Mouse (Mus musculus): ENCODE data around the gene Galt. TPM values are rescaled to one million over a fixed set of nuclear protein-coding genes. Genes with fewer than 3 reads are reported as not detected.

The Galt gene
- polyA plus RNA-seq, 1 experiment: 162 TPM

DNA sequence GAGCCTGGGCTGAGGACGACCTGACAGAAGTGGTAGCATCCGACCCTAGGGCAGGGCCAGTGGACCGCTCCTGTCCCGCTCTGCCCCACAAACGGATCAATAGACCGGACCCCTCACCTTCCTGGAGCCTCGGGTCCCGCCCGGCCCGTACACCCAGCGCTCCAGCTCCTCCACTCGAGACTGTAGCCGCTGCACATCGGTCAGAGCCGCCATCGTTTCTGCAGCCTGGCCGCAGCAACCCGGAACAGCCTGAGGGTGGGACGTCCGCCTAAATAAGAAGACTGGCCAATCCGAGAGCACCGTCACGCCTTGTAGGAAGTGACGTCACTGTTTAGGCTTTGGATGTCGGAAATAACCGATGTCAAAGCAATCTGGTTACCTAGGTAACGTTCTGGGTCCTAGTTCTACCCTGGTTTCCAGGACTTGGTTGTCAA, 32.1 kb upstream of the Galt start, which contains the start of gene Dctn3:
Dctn3 (minus strand) TSS at position 253 of the 434 bp plus-strand sequence.
- no peaks in the 10 kb centered on the region for H3K36me3 ChIP-seq (ENCODE audit: control insufficient read depth, insufficient read depth, low read length)
- peak within 1 kb of the TSS; percentile 97 for H3K4me3 ChIP-seq (ENCODE audit: insufficient read depth, low read depth, low read length)
- under 1% methylated on average over 27 of the region's 27 CpGs for WGBS
- peak; percentile 97 for DNase-seq
- no peaks in the 10 kb centered on the region; the same call in 1 of the 2 replicates for H3K27me3 ChIP-seq (replicated peaks; ENCODE audit: control insufficient read depth, insufficient read depth, low read length)
- no peak within 1 kb of the TSS for H3K27ac ChIP-seq (ENCODE audit: insufficient read depth, low read depth, low read length)
- TF ChIP-seq CTCF (conservative IDR thresholded peaks at IDR 0.05; ENCODE audit: insufficient read depth, insufficient read length, low read depth, low read length): no peak
- TF ChIP-seq POLR2A (IDR thresholded peaks at IDR 0.05; ENCODE audit: low read depth, low read length): peak; percentile 48
- peaks cover 3% of the 10 kb centered on the region; the same call in 1 of the 2 replicates for H3K4me1 ChIP-seq (ENCODE audit: control insufficient read depth, insufficient read depth, low read length)

GRCm38 (mm10) chr4:41726826-41727621, 28.0 kb upstream of the Galt start:
- Histone ChIP-seq H3K27ac (ENCODE audit: insufficient read depth, low read depth, low read length) (no peak overlapping the region), H3K27me3 (replicated peaks; ENCODE audit: control insufficient read depth, insufficient read depth, low read length) (peaks cover 5% of the 10 kb centered on the region), H3K4me1 (ENCODE audit: control insufficient read depth, insufficient read depth, low read length) (peaks cover 1% of the 10 kb centered on the region; the same call in 1 of the 2 replicates), H3K36me3 (ENCODE audit: control insufficient read depth, insufficient read depth, low read length) (no peaks in the 10 kb centered on the region), H3K4me3 (ENCODE audit: insufficient read depth, low read depth, low read length) (no peak overlapping the region)
- WGBS: 28% methylated on average over 20 of the region's 20 CpGs
- no peak for DNase-seq
- no peak for TF ChIP-seq POLR2A (IDR thresholded peaks at IDR 0.05; ENCODE audit: low read depth, low read length)
- no peak for TF ChIP-seq CTCF (conservative IDR thresholded peaks at IDR 0.05; ENCODE audit: insufficient read depth, insufficient read length, low read depth, low read length)

- no peak for DNase-seq
- Histone ChIP-seq H3K27me3 (replicated peaks; ENCODE audit: control insufficient read depth, insufficient read depth, low read length) (peaks cover 5% of the 10 kb centered on the region), H3K36me3 (ENCODE audit: control insufficient read depth, insufficient read depth, low read length) (no peaks in the 10 kb centered on the region), H3K4me3 (ENCODE audit: insufficient read depth, low read depth, low read length) (0 out of 2 replicates have a peak within 1 kb of the TSS, but pooled peaks have one; percentile 9), H3K4me1 (ENCODE audit: control insufficient read depth, insufficient read depth, low read length) (no peaks in the 10 kb centered on the region), H3K27ac (ENCODE audit: insufficient read depth, low read depth, low read length) (no peak within 1 kb of the TSS)
- 2% methylated on average over 50 of the region's 50 CpGs for WGBS
- TF ChIP-seq POLR2A (IDR thresholded peaks at IDR 0.05; ENCODE audit: low read depth, low read length) (no peak), CTCF (conservative IDR thresholded peaks at IDR 0.05; ENCODE audit: insufficient read depth, insufficient read length, low read depth, low read length) (no peak)
These were observed 23.8 kb upstream of the Galt start, which contains the start of gene Arid3c for GRCm38 (mm10) chr4:41731052-41731765. TSS of gene Arid3c (minus strand) at chr4:41731142.

- TF ChIP-seq POLR2A (IDR thresholded peaks at IDR 0.05; ENCODE audit: low read depth, low read length) (no peak), CTCF (conservative IDR thresholded peaks at IDR 0.05; ENCODE audit: insufficient read depth, insufficient read length, low read depth, low read length) (peak; percentile 96)
- Histone ChIP-seq H3K27ac (ENCODE audit: insufficient read depth, low read depth, low read length) (no peak overlapping the region), H3K4me1 (ENCODE audit: control insufficient read depth, insufficient read depth, low read length) (peaks cover 4% of the 10 kb centered on the region; the same call in 1 of the 2 replicates), H3K4me3 (ENCODE audit: insufficient read depth, low read depth, low read length) (no peak overlapping the region), H3K27me3 (replicated peaks; ENCODE audit: control insufficient read depth, insufficient read depth, low read length) (no peaks in the 10 kb centered on the region), H3K36me3 (ENCODE audit: control insufficient read depth, insufficient read depth, low read length) (no peaks in the 10 kb centered on the region)
- 31% methylated on average over 8 of the region's 8 CpGs for WGBS
- peak; percentile 83 for DNase-seq
These were observed 17.3 kb upstream of the Galt start for GRCm38 (mm10) chr4:41737602-41738255.

DNA sequence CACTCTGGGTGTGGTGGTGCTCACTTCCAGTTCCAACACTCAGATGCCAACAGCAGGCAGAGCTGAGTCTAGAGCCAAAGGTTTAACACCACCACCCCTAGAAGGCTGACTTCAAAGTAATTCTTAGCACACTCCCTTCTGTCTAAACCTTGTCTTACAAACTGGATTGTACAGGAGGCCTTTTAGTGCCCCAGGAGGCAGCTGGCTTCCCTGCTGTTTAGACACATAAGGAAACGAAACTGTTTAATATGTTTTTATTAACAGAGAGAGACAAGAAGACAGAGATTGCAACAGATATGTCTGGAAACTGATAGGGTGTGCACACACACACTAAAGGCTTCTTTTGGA, 16.8 kb upstream of the Galt start:
- no peak for TF ChIP-seq CTCF (conservative IDR thresholded peaks at IDR 0.05; ENCODE audit: insufficient read depth, insufficient read length, low read depth, low read length)
- TF ChIP-seq POLR2A (IDR thresholded peaks at IDR 0.05; ENCODE audit: low read depth, low read length): no peak

DNA sequence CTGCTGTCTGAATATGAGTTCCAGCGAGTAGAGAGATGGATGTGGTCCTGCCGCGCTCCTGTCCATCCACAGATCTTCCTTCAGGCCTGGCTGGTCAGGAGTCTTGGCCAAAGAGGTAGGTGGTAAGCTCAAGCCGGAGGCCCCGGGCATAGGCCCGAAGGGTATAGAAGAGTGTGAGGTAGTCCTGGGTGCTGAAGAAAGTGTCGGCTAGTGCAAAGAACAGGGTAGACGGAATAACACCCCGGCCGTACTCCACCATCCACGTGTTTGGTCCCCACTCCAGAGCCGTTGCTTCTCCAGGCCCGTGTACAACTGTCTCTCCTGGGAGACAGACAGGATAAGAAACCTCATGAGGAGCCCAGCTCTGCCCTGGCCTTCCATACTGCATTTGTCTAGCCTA, 15.8 kb upstream of the Galt start:
- Histone ChIP-seq H3K27me3 (replicated peaks; ENCODE audit: control insufficient read depth, insufficient read depth, low read length) (no peaks in the 10 kb centered on the region), H3K36me3 (ENCODE audit: control insufficient read depth, insufficient read depth, low read length) (no peaks in the 10 kb centered on the region), H3K4me1 (ENCODE audit: control insufficient read depth, insufficient read depth, low read length) (peaks cover 4% of the 10 kb centered on the region; the same call in 1 of the 2 replicates), H3K27ac (ENCODE audit: insufficient read depth, low read depth, low read length) (no peak overlapping the region), H3K4me3 (ENCODE audit: insufficient read depth, low read depth, low read length) (no peak overlapping the region)
- DNase-seq: no peak
- WGBS: 97% methylated on average over 13 of the region's 13 CpGs
- TF ChIP-seq CTCF (conservative IDR thresholded peaks at IDR 0.05; ENCODE audit: insufficient read depth, insufficient read length, low read depth, low read length): no peak
- TF ChIP-seq POLR2A (IDR thresholded peaks at IDR 0.05; ENCODE audit: low read depth, low read length): no peak

More for the DNA sequence above, 16.8 kb upstream of the Galt start:
- Histone ChIP-seq H3K4me3 (ENCODE audit: insufficient read depth, low read depth, low read length) (no peak overlapping the region), H3K4me1 (ENCODE audit: control insufficient read depth, insufficient read depth, low read length) (peaks cover 4% of the 10 kb centered on the region; the same call in 1 of the 2 replicates), H3K36me3 (ENCODE audit: control insufficient read depth, insufficient read depth, low read length) (no peaks in the 10 kb centered on the region), H3K27ac (ENCODE audit: insufficient read depth, low read depth, low read length) (no peak overlapping the region), H3K27me3 (replicated peaks; ENCODE audit: control insufficient read depth, insufficient read depth, low read length) (no peaks in the 10 kb centered on the region)
- DNase-seq: no peak
- 85% methylated on average over 1 of the region's 1 CpGs for WGBS
